ENCODE assay signal across 8 mouse cellular contexts in genomic region chr12:111538292-111539040, GRCm38 (mm10). TPM values are rescaled to one million over a fixed set of nuclear protein-coding genes. Genes with fewer than 3 reads are reported as not detected.
DNase-seq lines count a peak whose midpoint lies in the region; ATAC-seq and TF ChIP-seq lines count a peak whose summit lies in the region.

No protein-coding gene starts in this region.

- 1% methylated on average over 88 of the region's 111 CpGs for WGBS in forebrain, postnatal 0 days
- WGBS in hindbrain, embryonic 11.5 days = 0% methylated on average over 81 of the region's 111 CpGs
- WGBS in lung, postnatal 0 days = under 1% methylated on average over 59 of the region's 111 CpGs

- peaks cover 44% of the 10 kb centered on the region for H3K36me3 ChIP-seq in ES-Bruce4 (ENCODE audit: control insufficient read depth, insufficient read depth, low read length, poor library complexity, severe bottlenecking)
- peaks cover 38% of the 10 kb centered on the region for H3K36me3 ChIP-seq in forebrain, postnatal 0 days (ENCODE audit: insufficient read depth)
- H3K36me3 ChIP-seq in hindbrain, embryonic 11.5 days (ENCODE audit: control insufficient read depth, insufficient read depth, low read length) = peaks cover 8% of the 10 kb centered on the region
- peaks cover 25% of the 10 kb centered on the region for H3K36me3 ChIP-seq in lung, postnatal 0 days (ENCODE audit: insufficient read depth, low read length)

- H3K9ac ChIP-seq in ES-Bruce4 (ENCODE audit: low read depth, poor library complexity, severe bottlenecking) = peak overlapping the region; percentile 98
- H3K9ac ChIP-seq in forebrain, postnatal 0 days = peak overlapping the region; percentile 99
- H3K9ac ChIP-seq in hindbrain, embryonic 11.5 days (ENCODE audit: low read depth, low read length) = peak overlapping the region; percentile 96
- peak overlapping the region; percentile 98 for H3K9ac ChIP-seq in lung, postnatal 0 days (replicated peaks; ENCODE audit: low read depth)

- TF ChIP-seq CTCF in ES-Bruce4 (IDR thresholded peaks at IDR 0.05; ENCODE audit: low read depth, low read length) = no peak
- peak; percentile 34; the same call in 1 of the 2 replicates for TF ChIP-seq CTCF in forebrain, postnatal 0 days (IDR thresholded peaks at IDR 0.05; ENCODE audit: low read depth)
- no peak; the same call in 1 of the 2 replicates for TF ChIP-seq CTCF in lung, postnatal 0 days (IDR thresholded peaks at IDR 0.05)

- no peaks in the 10 kb centered on the region for H3K27me3 ChIP-seq in ES-Bruce4 (ENCODE audit: control insufficient read depth, insufficient read depth, low read length, poor library complexity, severe bottlenecking)
- no peaks in the 10 kb centered on the region for H3K27me3 ChIP-seq in forebrain, postnatal 0 days (ENCODE audit: insufficient read depth, low read length)
- no peaks in the 10 kb centered on the region for H3K27me3 ChIP-seq in hindbrain, embryonic 11.5 days (ENCODE audit: control insufficient read depth, insufficient read depth, low read length)
- H3K27me3 ChIP-seq in lung, postnatal 0 days (replicated peaks; ENCODE audit: insufficient read depth, low read length) = no peaks in the 10 kb centered on the region

- DNase-seq in cerebellum, adult 18-20 months = peak; percentile 70 to 92
- DNase-seq in forebrain, postnatal 0 days = peak; percentile 88
- peak; percentile 89 for DNase-seq in hindbrain, embryonic 11.5 days (ENCODE audit: low spot score)
- DNase-seq in layer of hippocampus, postnatal 10 days (ENCODE audit: low spot score in 2 of 2) = peak; percentile 75 to 87
- DNase-seq in lung, postnatal 0 days (ENCODE audit: low spot score) = peak; percentile 93
- peak; percentile 64 for DNase-seq in ovary, postnatal 10 days (ENCODE audit: low spot score)
- DNase-seq in thymus, postnatal 10 days (ENCODE audit: low spot score in 2 of 2) = peak; percentile 57 to 73

- TF ChIP-seq POLR2A in ES-Bruce4 (IDR thresholded peaks at IDR 0.05; ENCODE audit: insufficient read depth, low read length) = no peak

- peak; percentile 55 for ATAC-seq in forebrain, postnatal 0 days
- ATAC-seq in hindbrain, embryonic 11.5 days (ENCODE audit: low FRiP score) = peak; percentile 63
- ATAC-seq in lung, postnatal 0 days = peak; percentile 79

- H3K9me3 ChIP-seq in ES-Bruce4 (replicated peaks; ENCODE audit: control insufficient read depth, insufficient read depth, low read length, poor library complexity, severe bottlenecking) = no peaks in the 10 kb centered on the region
- no peaks in the 10 kb centered on the region for H3K9me3 ChIP-seq in forebrain, postnatal 0 days (ENCODE audit: low read length)
- H3K9me3 ChIP-seq in hindbrain, embryonic 11.5 days (ENCODE audit: control insufficient read depth, low read length) = no peaks in the 10 kb centered on the region
- H3K9me3 ChIP-seq in lung, postnatal 0 days (ENCODE audit: low read length) = no peaks in the 10 kb centered on the region

- no peak for TF ChIP-seq EP300 in ES-Bruce4 (IDR thresholded peaks at IDR 0.05; ENCODE audit: insufficient read depth, low read depth, low read length)
- no peak for TF ChIP-seq EP300 in lung, postnatal 0 days (IDR thresholded peaks at IDR 0.05)

- peak overlapping the region; percentile 90 for H3K4me3 ChIP-seq in ES-Bruce4 (ENCODE audit: low read depth, low read length)
- peak overlapping the region; percentile 100 for H3K4me3 ChIP-seq in forebrain, postnatal 0 days (ENCODE audit: low read depth, low read length)
- peak overlapping the region; percentile 93 for H3K4me3 ChIP-seq in hindbrain, embryonic 11.5 days (ENCODE audit: low read depth, low read length)
- peak overlapping the region; percentile 96 for H3K4me3 ChIP-seq in lung, postnatal 0 days (ENCODE audit: low read depth, low read length)

- H3K4me1 ChIP-seq in ES-Bruce4 (ENCODE audit: control insufficient read depth, insufficient read depth, low read length) = peaks cover 2% of the 10 kb centered on the region
- H3K4me1 ChIP-seq in forebrain, postnatal 0 days (ENCODE audit: insufficient read depth) = peaks cover 16% of the 10 kb centered on the region
- H3K4me1 ChIP-seq in hindbrain, embryonic 11.5 days (replicated peaks; ENCODE audit: control insufficient read depth, insufficient read depth, low read length) = peaks cover 4% of the 10 kb centered on the region; the same call in 1 of the 2 replicates
- H3K4me1 ChIP-seq in lung, postnatal 0 days (ENCODE audit: insufficient read depth, low read depth, low read length) = peaks cover 10% of the 10 kb centered on the region; the same call in 1 of the 2 replicates

- peak overlapping the region; percentile 6; the same call in 1 of the 2 replicates for H3K27ac ChIP-seq in ES-Bruce4 (ENCODE audit: insufficient read depth, low read length)
- peak overlapping the region; percentile 100 for H3K27ac ChIP-seq in forebrain, postnatal 0 days (ENCODE audit: low read depth, low read length)
- peak overlapping the region; percentile 96 for H3K27ac ChIP-seq in hindbrain, embryonic 11.5 days (ENCODE audit: low read depth, low read length)
- peak overlapping the region; percentile 100 for H3K27ac ChIP-seq in lung, postnatal 0 days (ENCODE audit: low read length)

- H3K4me2 ChIP-seq in forebrain, postnatal 0 days (ENCODE audit: low read depth) = peak overlapping the region; percentile 77
- peak overlapping the region; percentile 76 for H3K4me2 ChIP-seq in hindbrain, embryonic 11.5 days (replicated peaks; ENCODE audit: low read depth, low read length)
- peak overlapping the region; percentile 89 for H3K4me2 ChIP-seq in lung, postnatal 0 days (replicated peaks; ENCODE audit: low read depth, low read length)

RNA-seq across cellular contexts. Expression of gene Eif5, which starts 0.7 kb away (rescaled TPM):
- polyA plus RNA-seq in ES-Bruce4 (2011; ENCODE audit: insufficient read depth, insufficient read length, low read depth, missing spikeins) = 315 and 323 TPM in 2 replicates
- total RNA-seq in forebrain, postnatal 0 days (2014; rRNA removed) = 273 and 366 TPM in 2 replicates
- 580 and 648 TPM in 2 replicates for polyA plus RNA-seq in forebrain, postnatal 0 days (2015; fragmentation: Nextera tagmentation; extraction: Ambion mirVana)
- 695 and 707 TPM in 2 replicates for polyA plus RNA-seq in hindbrain, embryonic 11.5 days (2014; fragmentation: Nextera tagmentation; extraction: Ambion mirVana)
- 100 to 1,000 TPM; 260 to 272 TPM for total RNA-seq in layer of hippocampus, postnatal 10 days (2021)
- polyA plus RNA-seq in lung, postnatal 0 days (2015; fragmentation: Nextera tagmentation; extraction: Ambion mirVana) = 412 and 458 TPM in 2 replicates

RNA-seq across cellular contexts. Expression of gene Mark3, which starts 35.9 kb away (rescaled TPM):
- polyA plus RNA-seq in ES-Bruce4 (2011; ENCODE audit: insufficient read depth, insufficient read length, low read depth, missing spikeins) = 86.1 and 90.2 TPM in 2 replicates
- total RNA-seq in forebrain, postnatal 0 days (2014; rRNA removed) = 172 and 182 TPM in 2 replicates
- polyA plus RNA-seq in forebrain, postnatal 0 days (2015; fragmentation: Nextera tagmentation; extraction: Ambion mirVana) = 36.9 and 42.4 TPM in 2 replicates
- 76.6 and 76.8 TPM in 2 replicates for polyA plus RNA-seq in hindbrain, embryonic 11.5 days (2014; fragmentation: Nextera tagmentation; extraction: Ambion mirVana)
- total RNA-seq in layer of hippocampus, postnatal 10 days (2021) = 100 to 1,000 TPM; 139 to 153 TPM
- 25.8 and 26.0 TPM in 2 replicates for polyA plus RNA-seq in lung, postnatal 0 days (2015; fragmentation: Nextera tagmentation; extraction: Ambion mirVana)

RNA-seq across cellular contexts. Expression of gene Gm266, which starts 52.8 kb away (rescaled TPM):
- 0.93 and 1.3 TPM in 2 replicates for polyA plus RNA-seq in ES-Bruce4 (2011; ENCODE audit: insufficient read depth, insufficient read length, low read depth, missing spikeins)
- total RNA-seq in forebrain, postnatal 0 days (2014; rRNA removed) = 5.1 and 5.4 TPM in 2 replicates
- 3.7 and 5.2 TPM in 2 replicates for polyA plus RNA-seq in forebrain, postnatal 0 days (2015; fragmentation: Nextera tagmentation; extraction: Ambion mirVana)
- polyA plus RNA-seq in hindbrain, embryonic 11.5 days (2014; fragmentation: Nextera tagmentation; extraction: Ambion mirVana) = 8.9 and 10.1 TPM in 2 replicates
- total RNA-seq in layer of hippocampus, postnatal 10 days (2021) = 1 to 10 TPM; 6.8 to 7.5 TPM
- 1.9 and 2.7 TPM in 2 replicates for polyA plus RNA-seq in lung, postnatal 0 days (2015; fragmentation: Nextera tagmentation; extraction: Ambion mirVana)

Comparison
In these comparisons a context has a peak if more than half of its experiments do, and no peak if none do; other contexts are left out.
1. Peak in every context shown above with its lines: DNase-seq, ATAC-seq, H3K4me3 ChIP-seq and H3K27ac ChIP-seq.
2. H3K27ac ChIP-seq: peak in every context shown above with its lines; median percentile 100 in forebrain, postnatal 0 days; 100 in lung, postnatal 0 days; 96 in hindbrain, embryonic 11.5 days; 6 in ES-Bruce4.